Mouse (Mus musculus): ENCODE results near the gene Hmmr.

GRCm38 (mm10) chr11:40755968-40756367, 22.7 kb upstream of the Hmmr start:
- no peak for TF ChIP-seq CTCF (IDR thresholded peaks at IDR 0.05; ENCODE audit: low read depth)
- TF ChIP-seq EP300 (IDR thresholded peaks at IDR 0.05; ENCODE audit: low read depth), result no peak

Measured in liver, embryonic 14.5 days (tissue).